Mouse (Mus musculus) adrenal gland, adult 8-10 months (tissue): Measurements from ENCODE around the gene Tmprss15. TPM values are rescaled to one million over a fixed set of nuclear protein-coding genes. Genes with fewer than 3 reads are reported as not detected.

Source experiments
- total RNA-seq, 4 experiments: library from RNA; stranded (reverse); gene quantifications; 2 replicates each; pipeline ENCODE4 v1.2.4; 2022

The Tmprss15 gene
- total RNA-seq, 4 experiments from 2014 or later, result not detected

Other genes with a start within 250 kb of the Tmprss15 start
- under 1 TPM; 0.18 to 0.58 (median 0.20) TPM for gene Chodl, start 160.1 kb downstream of the Tmprss15 start, total RNA-seq